Mouse (Mus musculus) liver, embryonic 15.5 days (tissue): ENCODE data around the gene Tmtc2. TPM values are rescaled to one million over a fixed set of nuclear protein-coding genes. Genes with fewer than 3 reads are reported as not detected.

ENCODE experiments used
- ATAC-seq: fragments of 200-750 bp; cut with Nextera tagmentation; 2 replicates; pipeline ENCODE4 v1.8.0; 2017; ENCODE audit warnings: moderate number of reproducible peaks, mild to moderate bottlenecking, moderate library complexity; ENCODE audit not compliant: insufficient read depth
- H3K27ac ChIP-seq: fragments of 300-500 bp; sonication (generic); replicated peaks from 2 replicates; pipeline ENCODE4 v1.5.1; 2015; ENCODE audit warnings: mild to moderate bottlenecking, inconsistent platforms
- H3K27me3 ChIP-seq: fragments of 300-500 bp; sonication (generic); 2 replicates; pipeline ENCODE4 v1.6.1; 2015; ENCODE audit warnings: mild to moderate bottlenecking, inconsistent platforms
- H3K36me3 ChIP-seq: fragments of 300-500 bp; sonication (generic); replicated peaks from 2 replicates; pipeline ENCODE4 v1.6.1; 2015; ENCODE audit warnings: moderate library complexity, mild to moderate bottlenecking, inconsistent platforms
- H3K4me1 ChIP-seq: fragments of 300-500 bp; sonication (generic); replicated peaks from 2 replicates; pipeline ENCODE4 v1.6.1; 2015; ENCODE audit warnings: inconsistent platforms
- H3K4me2 ChIP-seq: fragments of 300-500 bp; sonication (generic); 2 replicates; pipeline ENCODE4 v1.6.1; 2015; ENCODE audit warnings: moderate library complexity, mild to moderate bottlenecking, inconsistent platforms
- H3K4me3 ChIP-seq: fragments of 300-500 bp; sonication (generic); replicated peaks from 2 replicates; pipeline ENCODE4 v1.5.1; 2015; ENCODE audit warnings: mild to moderate bottlenecking, inconsistent platforms
- H3K9ac ChIP-seq: fragments of 300-500 bp; sonication (generic); 2 replicates; pipeline ENCODE4 v1.6.1; 2015; ENCODE audit warnings: moderate library complexity, mild to moderate bottlenecking, inconsistent platforms
- H3K9me3 ChIP-seq: fragments of 300-500 bp; sonication (generic); replicated peaks from 2 replicates; pipeline ENCODE4 v1.6.1; 2016; ENCODE audit warnings: inconsistent platforms
- WGBS: fragments of 180-500 bp; shearing (Covaris S2); methylation state at CpG from one replicate; pipeline ENCODE4 v1.1.7; 2015; ENCODE audit warnings: mixed read lengths; ENCODE audit not compliant: insufficient replicate concordance; 5-methylcytosine and 5-hydroxymethylcytosine counted together
- polyA plus RNA-seq: library from polyadenylated mRNA; unstranded; fragments of >200 nt; fragmentation: Nextera tagmentation; extraction: Ambion mirVana; gene quantifications from 2 replicates; pipeline ENCODE4 v1.2.1, GENCODE M21; 2015

Gene Tmtc2
- polyA plus RNA-seq, 1 experiment from 2014 or later: 0.55 TPM

DNA sequence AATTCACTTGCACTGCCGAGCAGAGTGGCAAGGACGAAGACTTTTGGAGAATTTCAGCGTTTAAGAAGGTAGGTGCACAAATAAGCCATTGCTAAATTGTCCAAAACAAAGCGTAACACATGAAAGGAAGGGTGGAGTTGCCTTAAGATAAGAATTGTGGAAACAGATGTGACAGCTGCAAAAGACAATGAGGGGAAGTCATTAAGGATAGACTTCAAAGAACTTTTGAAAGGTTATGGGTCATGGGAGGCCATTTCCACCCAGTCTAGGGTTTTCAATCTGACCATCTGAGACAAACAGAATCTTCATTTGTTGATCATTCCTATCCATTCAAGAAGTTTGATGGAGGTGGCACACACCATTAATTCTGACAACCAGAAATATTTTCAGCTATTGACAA, 429.9 kb downstream of the Tmtc2 start:
- H3K9me3 ChIP-seq: no peaks in the 10 kb centered on the region
- 23% methylated on average over 4 of the region's 4 CpGs for WGBS
- no peaks in the 10 kb centered on the region for H3K36me3 ChIP-seq
- H3K4me3 ChIP-seq: no peak overlapping the region
- no peaks in the 10 kb centered on the region for H3K27me3 ChIP-seq
- no peak overlapping the region for H3K4me2 ChIP-seq
- H3K4me1 ChIP-seq: no peaks in the 10 kb centered on the region
- no peak overlapping the region for H3K27ac ChIP-seq
- ATAC-seq: no peak
- H3K9ac ChIP-seq: no peak overlapping the region

- H3K4me2 ChIP-seq: no peak overlapping the region
- ATAC-seq: no peak
- 39% methylated on average over 3 of the region's 3 CpGs for WGBS
- H3K4me1 ChIP-seq: no peaks in the 10 kb centered on the region
- H3K27ac ChIP-seq: no peak overlapping the region
- H3K36me3 ChIP-seq: no peaks in the 10 kb centered on the region
- no peak overlapping the region for H3K9ac ChIP-seq
- no peak overlapping the region for H3K4me3 ChIP-seq
- H3K9me3 ChIP-seq: no peaks in the 10 kb centered on the region
- H3K27me3 ChIP-seq: no peaks in the 10 kb centered on the region
Measured at GRCm38 (mm10) chr10:105142201-105142600, 432.1 kb downstream of the Tmtc2 start.
